Mouse (Mus musculus) liver, adult 2 months (tissue): ENCODE data around the gene Gm20388. TPM values are rescaled to one million over a fixed set of nuclear protein-coding genes. Genes with fewer than 3 reads are reported as not detected.

Experiments used
- DNase-seq: peaks from one replicate; pipeline ENCODE4 v3.0.0-alpha.2; 2011; ENCODE audit warnings: low read depth, low spot score; ENCODE audit errors: extremely low read depth
- H3K27ac ChIP-seq: fragments of 200-500 bp; replicated peaks from 2 replicates; pipeline ENCODE4 v1.5.1; 2012; ENCODE audit warnings: low read depth, mild to moderate bottlenecking, control low read depth, inconsistent platforms, low read length; ENCODE audit not compliant: insufficient read depth
- H3K27me3 ChIP-seq: fragments of 200-500 bp; 2 replicates; pipeline ENCODE4 v1.6.1; 2012; ENCODE audit warnings: mild to moderate bottlenecking, moderate library complexity, low read length, inconsistent platforms; ENCODE audit not compliant: control insufficient read depth, insufficient read depth
- H3K36me3 ChIP-seq: fragments of 200-500 bp; 2 replicates; pipeline ENCODE4 v1.6.1; 2012; ENCODE audit warnings: low read length, inconsistent platforms; ENCODE audit not compliant: control insufficient read depth, insufficient read depth
- H3K4me1 ChIP-seq: fragments of 200-500 bp; 2 replicates; pipeline ENCODE4 v1.6.1; 2011; ENCODE audit warnings: low read length; ENCODE audit not compliant: control insufficient read depth, insufficient read depth
- H3K4me3 ChIP-seq: fragments of 200-500 bp; 2 replicates; pipeline ENCODE4 v1.5.1; 2011; ENCODE audit warnings: low read depth, mild to moderate bottlenecking, control low read depth, low read length, moderate library complexity; ENCODE audit not compliant: insufficient read depth
- H3K79me2 ChIP-seq: fragments of 200-500 bp; 2 replicates; pipeline ENCODE4 v1.6.1; 2012; ENCODE audit warnings: inconsistent platforms, mild to moderate bottlenecking, low read length, moderate library complexity; ENCODE audit not compliant: control insufficient read depth, insufficient read depth
- H3K9ac ChIP-seq: fragments of 200-500 bp; 2 replicates; pipeline ENCODE4 v1.6.1; 2012; ENCODE audit warnings: low read depth, mild to moderate bottlenecking, control low read depth, inconsistent platforms, low read length
- CTCF ChIP-seq: fragments of 200-500 bp; IDR thresholded peaks from 2 replicates; pipeline ENCODE4 v1.5.1; 2011; ENCODE audit warnings: low read depth, low read length, control low read depth
- POLR2A ChIP-seq: fragments of 200-500 bp; IDR thresholded peaks from 2 replicates; pipeline ENCODE4 v1.6.1; 2011; ENCODE audit warnings: low read length, control low read depth; ENCODE audit not compliant: insufficient read depth; ENCODE audit errors: extremely low read depth
- WGBS: fragments of 180-500 bp; shearing (Covaris S2); methylation state at CpG from one replicate; pipeline ENCODE4 v1.1.7; 2018; 5-methylcytosine and 5-hydroxymethylcytosine counted together
- polyA plus RNA-seq: library from polyadenylated mRNA; depleted of rRNA; stranded (reverse); fragments of >200 nt; gene quantifications from 2 replicates; pipeline ENCODE4 v1.2.3, GENCODE M21; 2012
- total RNA-seq: library from RNA; depleted of rRNA; stranded (reverse); fragments of >200 nt; gene quantifications from 2 replicates; pipeline ENCODE4 v1.2.3, GENCODE M21; 2014

Gene Gm20388
- total and polyA plus RNA-seq, 2 experiments: 6.4 to 19.9 TPM

GRCm38 (mm10) chr8:123898576-123898975, 3987.9 kb downstream of the Gm20388 start:
- DNase-seq: no peak
- Histone ChIP-seq H3K27ac (no peak overlapping the region), H3K9ac (no peak overlapping the region), H3K4me3 (no peak overlapping the region), H3K79me2 (no peaks in the 10 kb centered on the region), H3K4me1 (no peaks in the 10 kb centered on the region), H3K27me3 (peaks cover 9% of the 10 kb centered on the region; the same call in 1 of the 2 replicates), H3K36me3 (no peaks in the 10 kb centered on the region)
- TF ChIP-seq CTCF: no peak
- TF ChIP-seq POLR2A: no peak
- WGBS: 91% methylated on average over 5 of the region's 5 CpGs

GRCm38 (mm10) chr8:123899366-123899765, 3988.7 kb downstream of the Gm20388 start:
- no peak overlapping the region for H3K9ac ChIP-seq
- H3K27ac ChIP-seq: no peak overlapping the region
- no peak for DNase-seq
- 95% methylated on average over 7 of the region's 7 CpGs for WGBS
- H3K36me3 ChIP-seq: peaks cover 2% of the 10 kb centered on the region; the same call in 1 of the 2 replicates
- 0 out of 2 replicates have a peak, but pooled peaks cover 3% of the 10 kb centered on the region for H3K27me3 ChIP-seq
- H3K79me2 ChIP-seq: no peaks in the 10 kb centered on the region
- H3K4me3 ChIP-seq: no peak overlapping the region
- TF ChIP-seq POLR2A (no peak), CTCF (no peak)
- H3K4me1 ChIP-seq: no peaks in the 10 kb centered on the region

GRCm38 (mm10) chr8:123902653-123903052, 3992.0 kb downstream of the Gm20388 start:
- H3K27me3 ChIP-seq: no peaks in the 10 kb centered on the region
- H3K9ac ChIP-seq: no peak overlapping the region
- peak; percentile 24 for DNase-seq
- H3K79me2 ChIP-seq: no peaks in the 10 kb centered on the region
- H3K27ac ChIP-seq: no peak overlapping the region
- no peak overlapping the region for H3K4me3 ChIP-seq
- H3K36me3 ChIP-seq: peaks cover 9% of the 10 kb centered on the region; the same call in 1 of the 2 replicates
- TF ChIP-seq POLR2A: no peak
- no peak for TF ChIP-seq CTCF
- no peaks in the 10 kb centered on the region for H3K4me1 ChIP-seq
- WGBS: 53% methylated on average over 7 of the region's 7 CpGs

- WGBS: 97% methylated on average over 6 of the region's 6 CpGs
- Histone ChIP-seq H3K9ac (no peak overlapping the region), H3K4me3 (no peak overlapping the region), H3K27ac (no peak overlapping the region), H3K79me2 (no peaks in the 10 kb centered on the region), H3K36me3 (peaks cover 17% of the 10 kb centered on the region), H3K4me1 (no peaks in the 10 kb centered on the region), H3K27me3 (no peaks in the 10 kb centered on the region)
- no peak for TF ChIP-seq CTCF
- no peak for DNase-seq
Measured at GRCm38 (mm10) chr8:123907604-123908003, 3997.0 kb downstream of the Gm20388 start.

GRCm38 (mm10) chr8:123912265-123912664, 4001.6 kb downstream of the Gm20388 start:
- Histone ChIP-seq H3K27ac (no peak overlapping the region), H3K4me3 (no peak overlapping the region), H3K27me3 (no peaks in the 10 kb centered on the region), H3K36me3 (peaks cover 20% of the 10 kb centered on the region), H3K9ac (no peak overlapping the region), H3K79me2 (no peaks in the 10 kb centered on the region), H3K4me1 (no peaks in the 10 kb centered on the region)
- WGBS: 95% methylated on average over 4 of the region's 4 CpGs
- no peak for DNase-seq
- TF ChIP-seq CTCF: no peak
- no peak for TF ChIP-seq POLR2A

- Histone ChIP-seq H3K36me3 (peaks cover 23% of the 10 kb centered on the region), H3K27me3 (no peaks in the 10 kb centered on the region), H3K9ac (no peak overlapping the region), H3K4me3 (no peak overlapping the region), H3K79me2 (no peaks in the 10 kb centered on the region), H3K27ac (no peak overlapping the region), H3K4me1 (no peaks in the 10 kb centered on the region)
- DNase-seq: no peak
- TF ChIP-seq CTCF (no peak), POLR2A (no peak)
- WGBS: 99% methylated on average over 3 of the region's 3 CpGs
Measured at GRCm38 (mm10) chr8:123914635-123915034, 4004.0 kb downstream of the Gm20388 start.
